Mouse (Mus musculus) midbrain, embryonic 16.5 days (tissue): ENCODE results near the gene Mpp4. TPM values are rescaled to one million over a fixed set of nuclear protein-coding genes. Genes with fewer than 3 reads are reported as not detected.

ENCODE experiments used
- ATAC-seq: fragments of 200-750 bp; cut with Nextera tagmentation; 2 replicates; pipeline ENCODE4 v1.8.0; 2017; ENCODE audit warnings: moderate TSS enrichment
- H3K27ac ChIP-seq: fragments of 300-500 bp; sonication (generic); 2 replicates; pipeline ENCODE4 v1.5.1; 2014; ENCODE audit warnings: mild to moderate bottlenecking, low read length, mixed read lengths
- H3K27me3 ChIP-seq: fragments of 300-500 bp; sonication (generic); 2 replicates; pipeline ENCODE4 v1.6.1; 2014; ENCODE audit warnings: low read depth, low read length, mixed read lengths; ENCODE audit not compliant: control insufficient read depth, insufficient read depth
- H3K36me3 ChIP-seq: fragments of 300-500 bp; sonication (generic); 2 replicates; pipeline ENCODE4 v1.6.1; 2014; ENCODE audit warnings: mild to moderate bottlenecking, low read length, moderate library complexity, mixed read lengths; ENCODE audit not compliant: control insufficient read depth, insufficient read depth
- H3K4me1 ChIP-seq: fragments of 300-500 bp; sonication (generic); 2 replicates; pipeline ENCODE4 v1.6.1; 2014; ENCODE audit warnings: mild to moderate bottlenecking, low read length, mixed read lengths; ENCODE audit not compliant: control insufficient read depth, insufficient read depth
- H3K4me2 ChIP-seq: fragments of 300-500 bp; sonication (generic); 2 replicates; pipeline ENCODE4 v1.6.1; 2014; ENCODE audit warnings: mild to moderate bottlenecking, low read length, mixed read lengths
- H3K4me3 ChIP-seq: fragments of 300-500 bp; sonication (generic); 2 replicates; pipeline ENCODE4 v1.5.1; 2014; ENCODE audit warnings: low read depth, mild to moderate bottlenecking, low read length, moderate library complexity, mixed read lengths
- H3K9ac ChIP-seq: fragments of 300-500 bp; sonication (generic); 2 replicates; pipeline ENCODE4 v1.6.1; 2014; ENCODE audit warnings: low read depth, low read length, mixed read lengths
- H3K9me3 ChIP-seq: fragments of 300-500 bp; sonication (generic); replicated peaks from 2 replicates; pipeline ENCODE4 v1.6.1; 2014; ENCODE audit warnings: mild to moderate bottlenecking, low read length, mixed read lengths; ENCODE audit not compliant: control insufficient read depth, poor library complexity, severe bottlenecking
- WGBS: fragments of 180-500 bp; shearing (Covaris S2); extraction: QIAGEN DNeasy Blood & Tissue Kit; methylation state at CpG from one replicate; pipeline ENCODE4 v1.1.7; 2014; 5-methylcytosine and 5-hydroxymethylcytosine counted together
- polyA plus RNA-seq: library from polyadenylated mRNA; unstranded; fragments of >200 nt; fragmentation: Nextera tagmentation; extraction: Ambion mirVana; gene quantifications from 2 replicates; pipeline ENCODE4 v1.2.1, GENCODE M21; 2015

Gene Mpp4
- polyA plus RNA-seq, 1 experiment from 2014 or later: 0.97 TPM

DNA sequence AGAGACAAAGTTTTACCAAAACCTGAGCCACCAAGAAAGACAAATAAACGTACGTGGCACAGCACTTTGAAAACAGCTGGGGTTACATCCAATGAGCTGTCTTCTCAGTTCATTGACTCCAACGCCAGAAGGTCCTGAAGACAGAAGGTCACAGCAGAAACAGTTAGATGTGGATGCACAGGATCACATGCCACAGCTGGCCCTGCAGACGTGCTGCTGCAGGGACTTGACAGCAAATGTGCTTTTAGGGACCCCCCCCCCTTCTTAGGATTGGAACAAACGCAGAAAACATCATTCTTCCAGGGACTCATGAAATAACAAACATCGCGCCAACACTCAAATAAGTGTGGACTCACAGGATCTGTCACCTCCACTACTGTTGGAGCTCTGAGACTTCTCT is 34.3 kb downstream of the Mpp4 start:
- Histone ChIP-seq H3K27me3 (no peaks in the 10 kb centered on the region), H3K4me1 (no peaks in the 10 kb centered on the region), H3K4me2 (no peak overlapping the region), H3K4me3 (no peak overlapping the region), H3K9me3 (no peaks in the 10 kb centered on the region), H3K27ac (no peak overlapping the region), H3K9ac (no peak overlapping the region), H3K36me3 (no peaks in the 10 kb centered on the region)
- no peak for ATAC-seq
- 86% methylated on average over 7 of the region's 7 CpGs for WGBS

DNA sequence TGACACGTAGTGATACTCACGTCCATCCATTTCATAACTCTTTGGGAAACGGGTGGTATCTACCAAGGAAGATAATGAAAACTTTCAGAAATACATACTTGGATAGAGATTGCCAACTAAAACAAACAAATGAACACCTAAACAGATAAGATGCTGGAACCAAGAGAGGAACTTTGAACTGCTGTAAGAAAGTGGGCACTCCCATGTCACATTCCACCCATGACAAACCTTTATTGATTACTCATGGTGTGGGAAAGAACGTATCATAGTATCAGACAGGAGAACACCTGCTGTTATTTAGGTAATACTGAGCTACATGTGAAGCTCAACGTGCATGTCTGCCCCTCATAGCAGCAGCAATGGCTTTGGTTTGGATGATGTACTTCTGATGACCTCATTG is 37.6 kb downstream of the Mpp4 start:
- no peaks in the 10 kb centered on the region for H3K9me3 ChIP-seq
- no peaks in the 10 kb centered on the region for H3K27me3 ChIP-seq
- H3K4me1 ChIP-seq: peaks cover 1% of the 10 kb centered on the region; the same call in 1 of the 2 replicates
- H3K36me3 ChIP-seq: no peaks in the 10 kb centered on the region
- no peak overlapping the region for H3K4me3 ChIP-seq
- WGBS: 85% methylated on average over 5 of the region's 5 CpGs
- no peak overlapping the region for H3K27ac ChIP-seq
- ATAC-seq: no peak
- no peak overlapping the region for H3K4me2 ChIP-seq
- no peak overlapping the region for H3K9ac ChIP-seq

GRCm38 (mm10) chr1:59119720-59120457 is 43.3 kb downstream of the Mpp4 start, which contains the start of gene Tmem237:
Gene Tmem237, minus strand, starts transcription at chr1:59120408.
- Histone ChIP-seq H3K4me3 (peak within 1 kb of the TSS; percentile 75), H3K27me3 (no peaks in the 10 kb centered on the region), H3K4me1 (peaks cover 14% of the 10 kb centered on the region), H3K9me3 (no peaks in the 10 kb centered on the region), H3K36me3 (0 out of 2 replicates have a peak, but pooled peaks cover 5% of the 10 kb centered on the region), H3K9ac (peak within 1 kb of the TSS; percentile 88), H3K27ac (peak within 1 kb of the TSS; percentile 97), H3K4me2 (peak within 1 kb of the TSS; percentile 87)
- WGBS: under 1% methylated on average over 70 of the region's 74 CpGs
- ATAC-seq: peak; percentile 99

- WGBS: 89% methylated on average over 8 of the region's 8 CpGs
- no peak overlapping the region for H3K4me2 ChIP-seq
- H3K27me3 ChIP-seq: no peaks in the 10 kb centered on the region
- ATAC-seq: no peak
- peaks cover 42% of the 10 kb centered on the region for H3K36me3 ChIP-seq
- no peaks in the 10 kb centered on the region for H3K9me3 ChIP-seq
- no peak overlapping the region for H3K9ac ChIP-seq
- H3K4me1 ChIP-seq: no peaks in the 10 kb centered on the region
- H3K27ac ChIP-seq: no peak overlapping the region
- no peak overlapping the region for H3K4me3 ChIP-seq
Observed at GRCm38 (mm10) chr1:59110524-59110923, 52.7 kb downstream of the Mpp4 start.

DNA sequence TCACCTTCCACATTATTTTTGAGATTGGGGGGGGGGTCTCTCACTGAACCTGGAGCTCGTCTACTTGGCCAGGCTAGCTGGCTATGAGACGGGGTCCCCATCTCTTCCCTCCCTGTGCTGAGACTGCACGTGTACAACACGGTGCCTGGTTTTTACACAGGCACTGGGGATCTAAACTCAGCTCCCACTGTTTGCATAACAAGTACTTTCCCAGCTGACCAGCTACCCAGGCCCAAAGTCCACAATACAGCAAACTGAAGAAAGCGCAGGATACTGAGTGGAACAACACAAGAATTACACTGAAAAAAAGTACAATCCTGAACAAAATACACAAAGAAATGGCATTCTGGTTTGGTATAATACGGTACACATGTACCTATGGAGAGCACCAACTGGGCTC is 61.1 kb downstream of the Mpp4 start:
- Histone ChIP-seq H3K27me3 (no peaks in the 10 kb centered on the region), H3K9me3 (no peaks in the 10 kb centered on the region), H3K27ac (no peak overlapping the region), H3K4me3 (no peak overlapping the region), H3K4me2 (no peak overlapping the region), H3K4me1 (no peaks in the 10 kb centered on the region), H3K36me3 (peaks cover 35% of the 10 kb centered on the region), H3K9ac (no peak overlapping the region)
- no peak for ATAC-seq
- 98% methylated on average over 6 of the region's 6 CpGs for WGBS

DNA sequence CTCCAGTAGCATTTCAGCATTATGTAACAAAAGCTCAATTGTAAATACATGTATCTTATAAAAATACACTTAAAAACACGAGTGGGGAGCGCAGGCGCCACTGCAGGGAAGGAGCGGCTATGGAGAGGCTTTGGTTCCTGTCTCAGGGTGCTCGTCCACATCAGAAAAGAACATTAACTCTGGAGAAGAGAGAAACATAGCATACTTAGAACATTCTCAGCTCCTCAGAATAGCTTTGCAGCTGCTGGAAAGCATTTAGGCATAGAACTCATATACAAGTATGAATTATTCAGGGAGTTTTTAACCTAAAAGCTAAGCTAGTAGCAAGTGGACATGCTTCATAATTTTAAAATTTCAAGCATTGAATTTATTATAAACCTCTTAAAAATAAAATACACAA is 62.2 kb downstream of the Mpp4 start:
- Histone ChIP-seq H3K27ac (no peak overlapping the region), H3K4me1 (no peaks in the 10 kb centered on the region), H3K9ac (no peak overlapping the region), H3K4me3 (no peak overlapping the region), H3K36me3 (peaks cover 33% of the 10 kb centered on the region), H3K27me3 (no peaks in the 10 kb centered on the region), H3K4me2 (no peak overlapping the region), H3K9me3 (no peaks in the 10 kb centered on the region)
- ATAC-seq: no peak
- 94% methylated on average over 5 of the region's 5 CpGs for WGBS

DNA sequence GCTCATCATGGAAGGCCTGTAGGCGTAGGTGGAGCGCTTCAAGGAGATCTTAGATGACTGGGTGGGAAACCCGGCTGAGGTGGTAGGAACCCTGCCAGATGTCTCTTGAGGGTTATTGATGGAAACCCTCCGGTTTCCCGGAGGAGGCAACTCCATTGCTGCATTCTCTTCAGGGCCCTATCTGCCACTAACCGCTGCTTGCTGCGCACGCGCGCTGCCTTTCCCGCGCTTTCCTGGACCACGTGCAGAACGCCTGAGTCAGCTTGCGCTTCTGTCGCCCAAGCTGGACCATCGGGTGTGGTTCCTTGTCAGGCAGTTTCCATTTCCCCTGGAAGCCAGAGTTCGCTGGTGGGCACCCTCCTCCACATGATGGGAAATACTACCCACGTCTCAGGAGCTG is 68.5 kb downstream of the Mpp4 start, which contains the start of gene C2cd6:
Gene C2cd6 (minus strand): TSS at position 196 of the 400 bp plus-strand sequence.
- ATAC-seq: no peak
- H3K4me2 ChIP-seq: no peak within 1 kb of the TSS
- peaks cover 9% of the 10 kb centered on the region; the same call in 1 of the 2 replicates for H3K36me3 ChIP-seq
- no peaks in the 10 kb centered on the region for H3K9me3 ChIP-seq
- no peak within 1 kb of the TSS for H3K27ac ChIP-seq
- no peak within 1 kb of the TSS for H3K4me3 ChIP-seq
- H3K9ac ChIP-seq: no peak within 1 kb of the TSS
- H3K4me1 ChIP-seq: no peaks in the 10 kb centered on the region
- 92% methylated on average over 19 of the region's 19 CpGs for WGBS
- no peaks in the 10 kb centered on the region for H3K27me3 ChIP-seq

Other genes with a start within 250 kb of the Mpp4 start
- gene Trak2, start 190.0 kb downstream of the Mpp4 start, polyA plus RNA-seq: 17.3 and 17.6 TPM in 2 replicates
- 112 and 124 TPM in 2 replicates for gene Stradb, start 189.9 kb downstream of the Mpp4 start, polyA plus RNA-seq
- not detected in 2 replicates for gene C2cd6, start 68.5 kb downstream of the Mpp4 start, polyA plus RNA-seq
- gene Tmem237, start 43.0 kb downstream of the Mpp4 start, polyA plus RNA-seq: 49.9 and 50.3 TPM in 2 replicates
- 23.5 and 24.0 TPM in 2 replicates for gene Als2, start 73.8 kb upstream of the Mpp4 start, polyA plus RNA-seq
- 1.5 and 2.2 TPM in 2 replicates for gene Cdk15, start 93.5 kb upstream of the Mpp4 start, polyA plus RNA-seq